Mouse (Mus musculus) kidney, postnatal 36 days (tissue): ENCODE measurements around the gene Krt78.
A peak's percentile ranks its signal among the peaks of the same experiment; 100 is the strongest.
"Not testable (repeated sequence)": the region's sequence is repeated elsewhere in the genome, so short reads cannot be mapped to it uniquely, and the experiment has no call there.

Source experiments
- DNase-seq, 2 experiments: peaks; one replicate each; pipeline ENCODE4 v3.0.0; 2021 to 2022; ENCODE audit warnings: mixed read lengths in 2 of 2

Krt78 gene

GRCm38 (mm10) chr15:101954187-101954586 is at the start of gene Krt78:
Gene Krt78, minus strand, starts transcription at chr15:101954287.
- DNase-seq: no peak

GRCm38 (mm10) chr15:102003516-102003915 is 49.4 kb upstream of the Krt78 start:
- peak in 1 of 2 experiments; percentile 35 for DNase-seq

- peak; percentile 88 to 89 for DNase-seq
These were observed 48.8 kb upstream of the Krt78 start for GRCm38 (mm10) chr15:102002646-102003488.

- no peak for DNase-seq
These were observed 45.7 kb upstream of the Krt78 start for GRCm38 (mm10) chr15:101999676-102000335.

GRCm38 (mm10) chr15:101999156-101999555 is 45.1 kb upstream of the Krt78 start:
- DNase-seq: no peak

- DNase-seq: not testable (repeated sequence)
These were observed 42.5 kb upstream of the Krt78 start for GRCm38 (mm10) chr15:101996450-101997078.

- DNase-seq: no peak
These were observed 41.6 kb upstream of the Krt78 start for GRCm38 (mm10) chr15:101995484-101996236.

- DNase-seq: no peak
These were observed 40.3 kb upstream of the Krt78 start for GRCm38 (mm10) chr15:101994365-101994764.

GRCm38 (mm10) chr15:101990946-101991345 is 36.9 kb upstream of the Krt78 start:
- no peak for DNase-seq

GRCm38 (mm10) chr15:101988714-101989113 is 34.6 kb upstream of the Krt78 start:
- no peak for DNase-seq

GRCm38 (mm10) chr15:101988119-101988518 is 34.0 kb upstream of the Krt78 start:
- peak; percentile 79 to 91 for DNase-seq

- no peak for DNase-seq
These were observed 30.7 kb upstream of the Krt78 start for GRCm38 (mm10) chr15:101984746-101985145.

GRCm38 (mm10) chr15:101983949-101984601 is 30.0 kb upstream of the Krt78 start:
- DNase-seq: peak; percentile 95

GRCm38 (mm10) chr15:101983315-101983948 is 29.3 kb upstream of the Krt78 start:
- peak in 1 of 2 experiments; percentile 12 for DNase-seq

- DNase-seq: peak; percentile 92 to 93
These were observed 26.8 kb upstream of the Krt78 start for GRCm38 (mm10) chr15:101980849-101981248.

GRCm38 (mm10) chr15:101977043-101977726 is 23.1 kb upstream of the Krt78 start:
- DNase-seq: peak; percentile 96 to 98

GRCm38 (mm10) chr15:101976641-101977040 is 22.6 kb upstream of the Krt78 start:
- DNase-seq: peak; percentile 55 to 63

GRCm38 (mm10) chr15:101976023-101976422 is 21.9 kb upstream of the Krt78 start:
- peak; percentile 15 to 27 for DNase-seq

GRCm38 (mm10) chr15:101974083-101974845 is 20.2 kb upstream of the Krt78 start:
- DNase-seq: peak in 1 of 2 experiments; percentile 6

- peak; percentile 93 to 97 for DNase-seq
These were observed 19.5 kb upstream of the Krt78 start for GRCm38 (mm10) chr15:101973414-101974077.
